Mouse (Mus musculus) CH12F3 (cell line): ENCODE measurements around the gene Olfr1469.
"Not testable (repeated sequence)": the region's sequence is repeated elsewhere in the genome, so short reads cannot be mapped to it uniquely, and the experiment has no call there.

Experiments used
- in situ Hi-C: fragments of 300-500 bp; cut with MboI; formaldehyde crosslinking; loops from 2 replicates; pipeline ENCODE4 v1.14.3; 2020; ENCODE audit warnings: low sequenced_read_pairs

Gene Olfr1469

GRCm38 (mm10) chr19:13407549-13407948 is at the start of gene Olfr1469:
Gene Olfr1469, plus strand, starts transcription at chr19:13407849.
- in situ Hi-C loops, result no loop called here

- in situ Hi-C loops, result no loop called here
Observed at GRCm38 (mm10) chr19:13361936-13362335, 45.7 kb upstream of the Olfr1469 start, which contains the start of gene Olfr1467. Gene Olfr1467, plus strand, starts transcription at chr19:13362236.

- in situ Hi-C loops, result not testable (repeated sequence)
Observed at GRCm38 (mm10) chr19:13443109-13443508, 35.5 kb downstream of the Olfr1469 start, which contains the start of gene Olfr1471. Gene Olfr1471, plus strand, starts transcription at chr19:13443409.

GRCm38 (mm10) chr19:13455986-13456385 is 48.3 kb downstream of the Olfr1469 start, which contains the start of gene Olfr1472:
Gene Olfr1472, minus strand, starts transcription at chr19:13456086.
- in situ Hi-C loops, result no loop called here
